Mouse (Mus musculus) olfactory bulb, adult 2 months (tissue): Measurements from ENCODE around the gene Pycr1. TPM values are rescaled to one million over a fixed set of nuclear protein-coding genes. Genes with fewer than 3 reads are reported as not detected.
A peak's percentile ranks its signal among the peaks of the same experiment; 100 is the strongest.

ENCODE experiments used
- H3K27ac ChIP-seq: fragments of 200-500 bp; 2 replicates; pipeline ENCODE4 v1.5.1; 2012; ENCODE audit warnings: low read depth, low read length; ENCODE audit not compliant: insufficient read depth
- H3K4me1 ChIP-seq: fragments of 200-500 bp; 2 replicates; pipeline ENCODE4 v1.6.1; 2012; ENCODE audit warnings: low read length; ENCODE audit not compliant: control insufficient read depth, insufficient read depth
- H3K4me3 ChIP-seq: fragments of 200-500 bp; 2 replicates; pipeline ENCODE4 v1.5.1; 2012; ENCODE audit warnings: mild to moderate bottlenecking, low read depth, low read length, moderate library complexity; ENCODE audit not compliant: insufficient read depth
- CTCF ChIP-seq: fragments of 200-500 bp; IDR thresholded peaks from 2 replicates; pipeline ENCODE4 v1.5.1; 2012; ENCODE audit warnings: low read depth, mild to moderate bottlenecking, low read length, moderate library complexity; ENCODE audit not compliant: insufficient read depth
- POLR2A ChIP-seq: fragments of 200-500 bp; IDR thresholded peaks from 2 replicates; pipeline ENCODE4 v1.6.1; 2012; ENCODE audit warnings: mild to moderate bottlenecking, low read depth, low read length, moderate library complexity; ENCODE audit not compliant: insufficient read depth
- WGBS: fragments of 180-500 bp; shearing (Covaris S2); methylation state at CpG from one replicate; pipeline ENCODE4 v1.1.7; 2018; 5-methylcytosine and 5-hydroxymethylcytosine counted together
- polyA plus RNA-seq: library from polyadenylated mRNA; stranded (reverse); fragments of >200 nt; gene quantifications from 2 replicates; pipeline ENCODE4 v1.2.4, GENCODE M21; 2012; ENCODE audit warnings: low replicate concordance; ENCODE audit not compliant: missing spikeins, insufficient read depth, insufficient read length

Gene Pycr1
- polyA plus RNA-seq, 1 experiment = not detected

GRCm38 (mm10) chr11:120630401-120630871, 13.1 kb downstream of the Pycr1 start:
- H3K4me1 ChIP-seq = peaks cover 44% of the 10 kb centered on the region
- 40% methylated on average over 5 of the region's 5 CpGs for WGBS
- H3K27ac ChIP-seq = peak overlapping the region; percentile 48
- H3K4me3 ChIP-seq = no peak overlapping the region
- TF ChIP-seq POLR2A (no peak), CTCF (no peak)

DNA sequence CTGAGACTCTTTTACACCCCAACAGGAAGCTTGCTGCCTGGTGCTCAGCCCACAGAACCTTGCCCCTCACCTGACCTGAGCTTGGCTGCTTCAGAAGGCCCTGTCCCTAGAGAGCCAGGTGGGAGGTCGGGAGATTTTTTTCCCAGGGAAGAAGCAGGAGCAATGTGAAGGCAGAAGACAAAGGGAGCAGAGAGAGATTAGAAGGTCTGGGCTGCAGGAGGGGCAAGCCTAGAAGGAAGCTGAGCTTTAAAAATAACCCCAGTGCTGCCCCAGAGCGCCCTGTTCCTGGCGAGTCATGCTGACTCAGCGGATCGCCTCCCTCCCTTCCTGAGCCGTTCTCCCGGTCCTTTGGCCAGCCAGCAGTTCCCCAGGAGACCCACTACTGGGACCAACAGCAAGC, 13.7 kb downstream of the Pycr1 start:
- no peak overlapping the region for H3K4me3 ChIP-seq
- peak overlapping the region; percentile 48 for H3K27ac ChIP-seq
- H3K4me1 ChIP-seq = peaks cover 48% of the 10 kb centered on the region
- TF ChIP-seq CTCF (no peak), POLR2A (no peak)
- 22% methylated on average over 7 of the region's 7 CpGs for WGBS

- H3K27ac ChIP-seq = no peak overlapping the region
- H3K4me1 ChIP-seq = peaks cover 48% of the 10 kb centered on the region
- H3K4me3 ChIP-seq = no peak overlapping the region
- WGBS = 67% methylated on average over 23 of the region's 23 CpGs
- no peak for TF ChIP-seq CTCF
- TF ChIP-seq POLR2A = no peak
Measured at GRCm38 (mm10) chr11:120629341-120629730, 14.2 kb downstream of the Pycr1 start.

- 91% methylated on average over 23 of the region's 23 CpGs for WGBS
- Histone ChIP-seq H3K4me1 (peaks cover 44% of the 10 kb centered on the region), H3K27ac (no peak overlapping the region), H3K4me3 (no peak overlapping the region)
- no peak for TF ChIP-seq POLR2A
- TF ChIP-seq CTCF = no peak
Measured at GRCm38 (mm10) chr11:120628601-120629340, 14.8 kb downstream of the Pycr1 start.

GRCm38 (mm10) chr11:120627468-120628300, 15.9 kb downstream of the Pycr1 start:
- peaks cover 44% of the 10 kb centered on the region for H3K4me1 ChIP-seq
- whole genome bisulfite sequencing = 83% methylated on average over 22 of the region's 22 CpGs

DNA sequence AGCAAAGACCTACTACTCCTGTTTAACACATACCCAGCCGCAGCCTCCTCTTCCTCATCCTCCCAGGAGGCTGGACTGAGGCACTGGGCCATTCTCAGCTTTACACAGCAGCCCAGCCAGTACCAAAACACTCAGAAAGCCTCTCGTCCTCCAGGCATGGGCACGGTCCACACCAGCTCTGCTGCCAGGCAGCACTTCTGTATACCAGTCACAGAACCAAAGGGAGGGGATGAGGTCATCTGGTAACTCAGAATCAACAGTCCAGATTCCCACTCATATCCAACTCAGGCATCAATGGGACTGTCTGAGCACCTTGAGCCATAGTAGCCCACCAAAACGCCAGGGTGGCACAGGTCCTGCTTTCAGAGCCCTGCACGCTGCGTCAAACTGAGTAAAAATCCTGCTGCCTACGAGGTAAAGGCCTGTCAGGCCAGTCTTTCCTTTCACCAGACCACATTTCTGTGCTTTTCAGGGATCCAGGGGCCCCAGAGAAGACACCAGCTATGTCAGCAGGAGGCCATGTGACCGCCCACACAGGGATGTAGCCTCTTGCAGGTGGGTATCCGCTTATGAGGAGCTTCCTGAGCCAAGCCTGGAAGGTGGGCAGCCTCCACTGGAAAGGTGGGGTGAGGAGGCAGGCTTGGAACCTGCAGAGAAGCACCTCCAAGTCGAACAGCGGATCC, 16.6 kb downstream of the Pycr1 start:
- Histone ChIP-seq H3K4me1 (peaks cover 42% of the 10 kb centered on the region), H3K27ac (no peak overlapping the region), H3K4me3 (no peak overlapping the region)
- no peak for TF ChIP-seq POLR2A
- 83% methylated on average over 11 of the region's 11 CpGs for WGBS

More at GRCm38 (mm10) chr11:120627468-120628300, 15.9 kb downstream of the Pycr1 start:
- Histone ChIP-seq H3K4me3 (no peak overlapping the region), H3K27ac (no peak overlapping the region)
- TF ChIP-seq POLR2A (no peak), CTCF (no peak)

DNA sequence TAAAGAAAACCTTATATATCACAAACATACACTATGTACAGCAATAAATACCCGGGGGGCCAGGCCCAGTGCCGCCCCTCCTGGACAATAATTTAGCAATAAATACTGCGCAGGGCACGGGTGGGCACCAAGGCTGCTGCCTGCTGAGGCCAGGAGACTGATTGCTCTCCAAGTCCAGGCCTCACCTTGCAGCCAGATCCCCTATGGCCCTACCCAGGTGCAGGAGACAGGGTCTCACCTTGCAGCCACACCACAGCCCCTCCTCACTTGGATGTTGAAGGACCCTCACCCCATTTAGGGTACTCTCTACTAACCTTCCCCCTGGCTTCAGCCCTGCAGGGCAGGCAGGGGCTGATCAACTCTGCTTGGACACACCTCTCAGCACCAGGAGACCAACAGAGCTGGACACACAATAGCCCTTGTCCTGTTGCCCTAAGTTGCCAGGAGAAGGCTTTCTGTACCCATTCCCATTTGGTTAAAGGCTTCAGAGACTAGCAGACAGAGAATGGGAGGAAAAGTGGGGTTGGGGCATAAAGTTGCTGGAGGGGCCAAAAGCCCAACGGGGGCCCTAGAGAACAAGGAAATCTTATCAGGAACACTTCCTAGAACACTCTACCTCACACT, 18.3 kb downstream of the Pycr1 start, which contains the start of gene Sirt7:
Gene Sirt7, minus strand, starts transcription at position 89 of the 624 bp plus-strand sequence.
- H3K4me1 ChIP-seq = peaks cover 29% of the 10 kb centered on the region
- 0 out of 2 replicates have a peak within 1 kb of the TSS, but pooled peaks have one; percentile 22 for H3K27ac ChIP-seq
- H3K4me3 ChIP-seq = peak within 1 kb of the TSS; percentile 90
- no peak for TF ChIP-seq POLR2A
- no peak for TF ChIP-seq CTCF
- 12% methylated on average over 5 of the region's 5 CpGs for WGBS

DNA sequence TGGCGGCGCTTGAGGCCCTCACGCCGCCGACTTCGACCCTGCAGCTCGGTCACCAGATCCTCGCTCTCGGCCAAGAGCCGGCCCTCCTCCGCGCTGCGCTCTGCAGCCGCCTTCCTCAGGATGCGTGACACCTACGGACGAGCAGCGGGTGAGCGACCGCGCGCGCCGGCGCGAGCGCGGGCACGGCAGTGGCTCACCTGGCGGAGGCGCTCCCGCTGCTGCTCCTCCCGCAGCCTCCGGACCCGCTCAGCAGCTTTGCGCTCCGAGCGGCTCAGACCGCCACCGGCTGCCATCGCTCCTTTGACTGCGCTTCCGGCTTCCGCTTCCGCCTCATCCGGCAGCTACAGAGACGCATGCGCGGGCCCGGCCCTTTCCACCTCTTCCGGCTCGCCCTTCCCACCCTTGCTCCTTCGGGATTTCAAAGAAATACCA, 18.9 kb downstream of the Pycr1 start:
- peak overlapping the region; percentile 90 for H3K4me3 ChIP-seq
- H3K4me1 ChIP-seq = peaks cover 23% of the 10 kb centered on the region
- WGBS = under 1% methylated on average over 53 of the region's 53 CpGs
- TF ChIP-seq CTCF = no peak
- TF ChIP-seq POLR2A = peak; percentile 70
- H3K27ac ChIP-seq = no peak overlapping the region
